Mouse (Mus musculus) testis, adult 2 months (tissue): ENCODE measurements at regions not wholly inside any gene's neighbourhood (a gene's known extent, or its start where the extent isn't known, plus 50 kb on each side); places are given as distances from the start of the nearest gene placed in this dataset.

Source experiments
- CTCF ChIP-seq: fragments of 200-500 bp; IDR thresholded peaks from 2 replicates; pipeline ENCODE4 v1.5.1; 2012; ENCODE audit warnings: low read depth, mild to moderate bottlenecking, inconsistent platforms, low read length, moderate library complexity; ENCODE audit not compliant: control insufficient read depth, insufficient read depth, insufficient replicate concordance
- POLR2A ChIP-seq: fragments of 200-500 bp; IDR thresholded peaks from 2 replicates; pipeline ENCODE4 v1.6.1; 2012; ENCODE audit warnings: low read depth, mild to moderate bottlenecking, inconsistent platforms, low read length, moderate library complexity; ENCODE audit not compliant: control insufficient read depth

DNA sequence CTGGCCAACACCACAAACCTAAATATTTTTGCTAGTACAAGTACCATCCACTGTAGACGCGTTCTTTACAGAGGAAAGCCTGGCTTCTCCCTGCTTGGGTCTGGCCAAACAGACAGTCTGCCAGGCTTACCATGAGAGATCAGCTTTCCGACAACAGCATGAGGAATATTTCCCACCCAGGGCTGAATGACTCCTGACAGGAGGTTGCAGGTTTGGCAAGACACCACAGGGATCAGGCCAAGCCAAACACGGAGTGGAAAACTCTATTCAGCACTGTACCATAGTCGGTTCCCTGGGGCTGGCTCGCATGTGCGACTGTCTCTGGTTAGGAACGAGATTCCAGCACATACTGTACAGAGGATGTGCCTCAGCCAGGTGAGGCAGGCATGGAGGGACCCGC lies 140.7 kb upstream of the Supt20 start:
- no peak for TF ChIP-seq CTCF
- no peak for TF ChIP-seq POLR2A
